Mouse (Mus musculus) embryonic facial prominence, embryonic 10.5 days (tissue): ENCODE data around the gene CT030661.1. TPM values are rescaled to one million over a fixed set of nuclear protein-coding genes. Genes with fewer than 3 reads are reported as not detected.
"Not testable (repeated sequence)": the region's sequence is repeated elsewhere in the genome, so short reads cannot be mapped to it uniquely, and the experiment has no call there.

Source experiments
- DNase-seq: peaks from one replicate; pipeline ENCODE4 v3.0.0-alpha.2; 2017; ENCODE audit warnings: low spot score
- H3K27ac ChIP-seq: fragments of 300-500 bp; sonication (generic); replicated peaks from 2 replicates; pipeline ENCODE4 v1.5.1; 2016; ENCODE audit warnings: mild to moderate bottlenecking
- H3K27me3 ChIP-seq: fragments of 300-500 bp; sonication (generic); replicated peaks from 2 replicates; pipeline ENCODE4 v1.6.1; 2016; ENCODE audit warnings: low read depth, mild to moderate bottlenecking; ENCODE audit not compliant: poor library complexity, severe bottlenecking
- H3K36me3 ChIP-seq: fragments of 300-500 bp; sonication (generic); replicated peaks from 2 replicates; pipeline ENCODE4 v1.6.1; 2016; ENCODE audit warnings: mild to moderate bottlenecking, moderate library complexity
- H3K4me1 ChIP-seq: fragments of 300-500 bp; sonication (generic); 2 replicates; pipeline ENCODE4 v1.6.1; 2016
- H3K4me3 ChIP-seq: fragments of 300-500 bp; sonication (generic); 2 replicates; pipeline ENCODE4 v1.5.1; 2016; ENCODE audit warnings: mild to moderate bottlenecking, moderate library complexity
- H3K9me3 ChIP-seq: fragments of 300-500 bp; sonication (generic); 2 replicates; pipeline ENCODE4 v1.6.1; 2016; ENCODE audit warnings: mild to moderate bottlenecking
- WGBS: fragments of 180-500 bp; shearing (Covaris S2); methylation state at CpG from one replicate; pipeline ENCODE4 v1.1.7; 2016; 5-methylcytosine and 5-hydroxymethylcytosine counted together
- polyA plus RNA-seq: library from polyadenylated mRNA; unstranded; fragments of >200 nt; fragmentation: Nextera tagmentation; extraction: Ambion mirVana; gene quantifications from 2 replicates; pipeline ENCODE4 v1.2.1, GENCODE M21; 2016

CT030661.1 gene
- 7.1 and 8.8 TPM in 2 replicates for polyA plus RNA-seq

DNA sequence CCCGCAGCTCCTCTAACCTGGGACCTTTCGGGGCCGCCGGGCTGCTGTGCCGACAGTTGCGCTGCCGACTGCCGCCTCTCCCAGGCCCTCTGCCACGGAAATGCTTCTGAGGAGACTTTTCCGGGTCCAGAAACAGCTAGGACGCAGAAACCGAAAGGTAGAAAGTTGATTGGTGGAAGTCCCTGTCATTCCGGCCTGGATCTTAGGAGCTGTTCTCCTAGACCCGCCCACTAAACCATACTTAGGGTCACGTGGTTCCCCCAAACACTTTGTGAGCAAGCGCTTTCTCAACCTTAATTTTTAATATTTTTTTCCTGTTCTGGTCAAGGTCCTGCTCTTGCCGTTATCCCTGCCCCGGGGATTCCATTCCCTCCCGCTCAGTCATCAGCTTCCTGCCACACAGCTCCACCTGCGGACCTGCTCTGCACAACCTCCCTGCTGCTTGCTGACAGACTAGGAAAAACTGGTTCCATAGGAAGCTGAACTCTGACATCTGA, at the start of gene CT030661.1:
Gene CT030661.1, minus strand, starts transcription at position 108 of the 497 bp plus-strand sequence.
- under 1% methylated on average over 20 of the region's 20 CpGs for WGBS

GRCm38 (mm10) chr17:22363895-22364294, 49.3 kb upstream of the CT030661.1 start:
- H3K36me3 ChIP-seq = peaks cover 27% of the 10 kb centered on the region
- DNase-seq = no peak
- peaks cover 13% of the 10 kb centered on the region for H3K4me1 ChIP-seq
- peaks cover 35% of the 10 kb centered on the region for H3K9me3 ChIP-seq
- H3K27ac ChIP-seq = no peak overlapping the region
- WGBS = 89% methylated on average over 3 of the region's 3 CpGs
- no peaks in the 10 kb centered on the region for H3K27me3 ChIP-seq
- no peak overlapping the region for H3K4me3 ChIP-seq

More for the DNA sequence above, at the start of gene CT030661.1:
- not testable (repeated sequence) for H3K4me1 ChIP-seq, H3K36me3 ChIP-seq, H3K9me3 ChIP-seq, H3K27me3 ChIP-seq
- peak; percentile 85 for DNase-seq
- Histone ChIP-seq H3K27ac (peak within 1 kb of the TSS; percentile 81), H3K4me3 (peak within 1 kb of the TSS; percentile 68)

- H3K4me3 ChIP-seq = peak within 1 kb of the TSS; percentile 66
- DNase-seq = peak; percentile 69
- H3K9me3 ChIP-seq = peaks cover 21% of the 10 kb centered on the region
- peaks cover 39% of the 10 kb centered on the region for H3K36me3 ChIP-seq
- not testable (repeated sequence) for H3K27me3 ChIP-seq
- H3K27ac ChIP-seq = peak within 1 kb of the TSS; percentile 86
- WGBS = under 1% methylated on average over 33 of the region's 43 CpGs
- H3K4me1 ChIP-seq = peaks cover 13% of the 10 kb centered on the region
Observed at GRCm38 (mm10) chr17:22361101-22361781, 46.6 kb upstream of the CT030661.1 start, which contains the start of the genes Zfp944 and Zfp758. Gene Zfp944 (minus strand): TSS chr17:22361400. Gene Zfp758 (plus strand): TSS chr17:22361453.

DNA sequence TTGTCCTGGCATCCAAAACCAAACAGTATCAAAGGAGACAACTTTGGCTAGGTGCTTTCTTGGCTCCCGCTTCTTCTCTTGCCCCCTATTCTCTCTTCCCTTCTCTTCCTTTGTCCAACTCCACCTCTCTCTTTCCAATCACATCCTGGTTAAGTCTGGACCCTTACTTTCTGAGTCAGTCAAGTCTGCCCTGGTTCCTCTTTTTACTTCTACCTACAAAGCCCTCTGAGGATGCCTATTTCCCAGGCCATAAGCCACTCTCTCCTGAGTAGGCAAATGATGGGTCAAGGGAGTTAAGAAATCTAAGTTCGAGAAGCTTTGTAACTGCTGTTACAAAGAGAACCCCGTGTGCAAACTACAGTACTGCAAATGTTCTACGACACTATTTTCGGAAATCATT, 45.9 kb upstream of the CT030661.1 start:
- Histone ChIP-seq H3K9me3 (peaks cover 21% of the 10 kb centered on the region), H3K4me3 (peak overlapping the region; percentile 66), H3K27me3 (no peaks in the 10 kb centered on the region), H3K36me3 (peaks cover 42% of the 10 kb centered on the region), H3K27ac (peak overlapping the region; percentile 78; the same call in 1 of the 2 replicates), H3K4me1 (peaks cover 13% of the 10 kb centered on the region)
- DNase-seq = no peak
- WGBS = 30% methylated on average over 5 of the region's 5 CpGs

DNA sequence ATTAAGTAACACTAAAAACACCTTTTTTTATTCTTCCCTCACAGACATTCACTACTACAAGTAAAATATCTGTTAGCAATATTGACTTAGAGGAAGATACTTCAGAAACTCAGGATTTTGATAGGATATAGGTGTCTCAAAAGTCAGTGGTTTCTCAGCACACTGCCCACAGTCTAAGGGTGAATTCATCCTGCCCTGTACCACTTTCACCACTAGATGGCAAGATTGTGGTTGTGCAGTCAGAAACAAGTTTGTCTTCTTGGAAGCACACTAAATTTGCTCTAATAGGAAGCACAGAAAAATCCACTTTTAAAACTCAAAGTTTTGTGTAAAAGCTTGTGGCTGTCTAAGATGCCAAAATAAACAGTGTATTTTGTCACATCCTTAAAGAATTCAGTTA, 38.2 kb upstream of the CT030661.1 start:
- H3K36me3 ChIP-seq = peaks cover 57% of the 10 kb centered on the region
- no peaks in the 10 kb centered on the region for H3K9me3 ChIP-seq
- no peak for DNase-seq
- no peak overlapping the region for H3K27ac ChIP-seq
- H3K4me3 ChIP-seq = no peak overlapping the region
- no peaks in the 10 kb centered on the region for H3K27me3 ChIP-seq
- H3K4me1 ChIP-seq = no peaks in the 10 kb centered on the region

DNA sequence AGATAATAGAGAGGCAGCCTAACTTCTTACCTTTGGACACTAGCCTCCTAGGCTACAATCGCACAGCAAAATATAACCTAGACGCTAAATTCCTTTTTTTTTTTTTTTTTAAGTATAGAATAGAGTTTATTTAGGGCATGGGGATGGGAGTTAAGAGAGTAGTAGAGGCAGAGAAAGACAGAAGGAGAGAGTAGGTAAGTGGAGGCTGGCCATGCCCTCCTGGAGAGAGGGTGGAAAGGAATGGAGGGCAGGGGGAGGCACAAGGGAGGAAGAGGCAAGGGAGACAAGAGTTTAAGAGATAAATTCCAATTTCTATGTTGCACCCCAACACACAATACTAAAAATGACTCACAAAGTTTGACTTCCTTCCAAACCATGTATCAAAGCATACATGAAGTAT, 610 bp upstream of the CT030661.1 start:
- H3K9me3 ChIP-seq, DNase-seq, H3K36me3 ChIP-seq, H3K27me3 ChIP-seq, H3K4me1 ChIP-seq: not testable (repeated sequence)
- Histone ChIP-seq H3K27ac (peak overlapping the region; percentile 81), H3K4me3 (peak overlapping the region; percentile 68)
- WGBS = 18% methylated on average over 2 of the region's 2 CpGs

GRCm38 (mm10) chr17:22314219-22314618, 418 bp downstream of the CT030661.1 start:
- H3K9me3 ChIP-seq, H3K4me1 ChIP-seq, H3K27me3 ChIP-seq, H3K36me3 ChIP-seq, DNase-seq: not testable (repeated sequence)
- Histone ChIP-seq H3K4me3 (peak overlapping the region; percentile 68), H3K27ac (peak overlapping the region; percentile 81)
- 2% methylated on average over 3 of the region's 3 CpGs for WGBS

Other genes starting within 250 kb of the CT030661.1 start
- gene Zfp947, start 148.6 kb downstream of the CT030661.1 start, polyA plus RNA-seq = 2.0 and 2.4 TPM in 2 replicates
- 1.9 TPM in 2 replicates for gene Zfp994, start 89.2 kb downstream of the CT030661.1 start, polyA plus RNA-seq
- 15.8 and 16.5 TPM in 2 replicates for gene Zfp944, start 46.6 kb upstream of the CT030661.1 start, polyA plus RNA-seq
- 7.2 and 8.5 TPM in 2 replicates for gene Zfp758, start 46.6 kb upstream of the CT030661.1 start, polyA plus RNA-seq
- gene Zfp946, start 109.4 kb upstream of the CT030661.1 start, polyA plus RNA-seq = 18.8 and 19.2 TPM in 2 replicates